Mouse (Mus musculus) embryonic fibroblast, embryonic 13.5 days (primary cell): ENCODE results near the gene Lgals1.

ENCODE experiments used
- CTCF ChIP-seq: IDR thresholded peaks from 2 replicates; pipeline ENCODE4 v1.5.1; 2011; ENCODE audit warnings: mild to moderate bottlenecking, control low read depth, low read length, moderate library complexity, borderline replicate concordance; ENCODE audit not compliant: insufficient read depth
- POLR2A ChIP-seq: IDR thresholded peaks from 2 replicates; pipeline ENCODE4 v1.6.1; 2011; ENCODE audit warnings: low read depth, mild to moderate bottlenecking, control low read depth, low read length, moderate library complexity

GRCm38 (mm10) chr15:78898507-78899001, 28.0 kb upstream of the Lgals1 start:
- no peak for TF ChIP-seq CTCF
- no peak for TF ChIP-seq POLR2A
